Mouse (Mus musculus) midbrain, embryonic 14.5 days (tissue): ENCODE results near the gene Agfg1. TPM values are rescaled to one million over a fixed set of nuclear protein-coding genes. Genes with fewer than 3 reads are reported as not detected.

Experiments used
- ATAC-seq: fragments of 200-750 bp; cut with Nextera tagmentation; 2 replicates; pipeline ENCODE4 v1.8.0; 2017; ENCODE audit warnings: moderate number of reproducible peaks, moderate library complexity; ENCODE audit not compliant: low FRiP score, low TSS enrichment
- DNase-seq: peaks from one replicate; pipeline ENCODE4 v3.0.0-alpha.2; 2015
- H3K27ac ChIP-seq: fragments of 300-500 bp; sonication (generic); replicated peaks from 2 replicates; pipeline ENCODE4 v1.5.1; 2014; ENCODE audit warnings: mild to moderate bottlenecking, low read depth, low read length, moderate library complexity
- H3K27me3 ChIP-seq: fragments of 300-500 bp; sonication (generic); 2 replicates; pipeline ENCODE4 v1.6.1; 2014; ENCODE audit warnings: low read length, control low read depth, mixed read lengths; ENCODE audit not compliant: control insufficient read depth, insufficient read depth
- H3K36me3 ChIP-seq: fragments of 300-500 bp; sonication (generic); 2 replicates; pipeline ENCODE4 v1.6.1; 2014; ENCODE audit warnings: low read length, control low read depth; ENCODE audit not compliant: control insufficient read depth, insufficient read depth
- H3K4me1 ChIP-seq: fragments of 300-500 bp; sonication (generic); 2 replicates; pipeline ENCODE4 v1.6.1; 2014; ENCODE audit warnings: mild to moderate bottlenecking, antibody characterized with exemption, low read length, control low read depth; ENCODE audit not compliant: control insufficient read depth, insufficient read depth
- H3K4me2 ChIP-seq: fragments of 300-500 bp; sonication (generic); 2 replicates; pipeline ENCODE4 v1.6.1; 2014; ENCODE audit warnings: mild to moderate bottlenecking, low read length, moderate library complexity
- H3K4me3 ChIP-seq: fragments of 300-500 bp; sonication (generic); replicated peaks from 2 replicates; pipeline ENCODE4 v1.5.1; 2014; ENCODE audit warnings: low read depth, low read length
- H3K9ac ChIP-seq: fragments of 300-500 bp; sonication (generic); replicated peaks from 2 replicates; pipeline ENCODE4 v1.6.1; 2014; ENCODE audit warnings: mild to moderate bottlenecking, low read length, moderate library complexity
- H3K9me3 ChIP-seq: fragments of 300-500 bp; sonication (generic); 2 replicates; pipeline ENCODE4 v1.6.1; 2016; ENCODE audit warnings: low read length, control low read depth, mixed read lengths; ENCODE audit not compliant: control insufficient read depth
- WGBS: fragments of 180-500 bp; shearing (Covaris S2); extraction: QIAGEN DNeasy Blood & Tissue Kit; methylation state at CpG from one replicate; pipeline ENCODE4 v1.1.7; 2014; 5-methylcytosine and 5-hydroxymethylcytosine counted together
- polyA plus RNA-seq: library from polyadenylated mRNA; unstranded; fragments of >200 nt; fragmentation: Nextera tagmentation; extraction: Ambion mirVana; gene quantifications from 2 replicates; pipeline ENCODE4 v1.2.1, GENCODE M21; 2014

Agfg1 gene
- polyA plus RNA-seq, 1 experiment from 2014 or later, result 43.7 TPM

- WGBS, result 87% methylated on average over 5 of the region's 5 CpGs
- peaks cover 3% of the 10 kb centered on the region; the same call in 1 of the 2 replicates for H3K36me3 ChIP-seq
- H3K4me3 ChIP-seq, result no peak overlapping the region
- H3K27ac ChIP-seq, result no peak overlapping the region
- no peak for ATAC-seq
- no peak overlapping the region for H3K4me2 ChIP-seq
- no peaks in the 10 kb centered on the region for H3K9me3 ChIP-seq
- H3K4me1 ChIP-seq, result no peaks in the 10 kb centered on the region
- no peaks in the 10 kb centered on the region for H3K27me3 ChIP-seq
- no peak for DNase-seq
- no peak overlapping the region for H3K9ac ChIP-seq
These were observed 16.4 kb downstream of the Agfg1 start for GRCm38 (mm10) chr1:82855729-82856128.

- Histone ChIP-seq H3K9ac (no peak overlapping the region), H3K4me2 (no peak overlapping the region), H3K9me3 (no peaks in the 10 kb centered on the region), H3K27ac (no peak overlapping the region), H3K4me3 (no peak overlapping the region), H3K4me1 (no peaks in the 10 kb centered on the region), H3K36me3 (peaks cover 3% of the 10 kb centered on the region; the same call in 1 of the 2 replicates), H3K27me3 (no peaks in the 10 kb centered on the region)
- ATAC-seq (no peak), DNase-seq (no peak)
These were observed 19.0 kb downstream of the Agfg1 start for GRCm38 (mm10) chr1:82858236-82858635.

- DNase-seq (no peak), ATAC-seq (no peak)
- H3K36me3 ChIP-seq, result peaks cover 3% of the 10 kb centered on the region; the same call in 1 of the 2 replicates
- no peaks in the 10 kb centered on the region for H3K27me3 ChIP-seq
- WGBS, result 97% methylated on average over 4 of the region's 4 CpGs
- no peak overlapping the region for H3K9ac ChIP-seq
- H3K4me2 ChIP-seq, result no peak overlapping the region
- H3K4me3 ChIP-seq, result no peak overlapping the region
- H3K9me3 ChIP-seq, result no peaks in the 10 kb centered on the region
- H3K4me1 ChIP-seq, result no peaks in the 10 kb centered on the region
- no peak overlapping the region for H3K27ac ChIP-seq
These were observed 21.1 kb downstream of the Agfg1 start for GRCm38 (mm10) chr1:82860391-82860790.

GRCm38 (mm10) chr1:82870202-82870601 is 30.9 kb downstream of the Agfg1 start:
- Histone ChIP-seq H3K9me3 (no peaks in the 10 kb centered on the region), H3K27me3 (no peaks in the 10 kb centered on the region), H3K4me1 (0 out of 2 replicates have a peak, but pooled peaks cover 3% of the 10 kb centered on the region), H3K36me3 (peaks cover 16% of the 10 kb centered on the region), H3K9ac (no peak overlapping the region), H3K27ac (no peak overlapping the region), H3K4me3 (no peak overlapping the region), H3K4me2 (no peak overlapping the region)
- WGBS, result 86% methylated on average over 3 of the region's 3 CpGs
- no peak for ATAC-seq
- DNase-seq, result no peak

- Histone ChIP-seq H3K27me3 (no peaks in the 10 kb centered on the region), H3K9ac (no peak overlapping the region), H3K36me3 (peaks cover 44% of the 10 kb centered on the region), H3K4me3 (no peak overlapping the region), H3K27ac (no peak overlapping the region), H3K9me3 (no peaks in the 10 kb centered on the region), H3K4me2 (no peak overlapping the region), H3K4me1 (no peaks in the 10 kb centered on the region)
- no peak for ATAC-seq
- DNase-seq, result no peak
- WGBS, result 83% methylated on average over 2 of the region's 2 CpGs
These were observed 39.9 kb downstream of the Agfg1 start for GRCm38 (mm10) chr1:82879172-82879571.

GRCm38 (mm10) chr1:82880196-82880595 is 40.9 kb downstream of the Agfg1 start:
- Histone ChIP-seq H3K36me3 (peaks cover 45% of the 10 kb centered on the region), H3K27me3 (no peaks in the 10 kb centered on the region), H3K4me1 (no peaks in the 10 kb centered on the region), H3K27ac (no peak overlapping the region), H3K9ac (no peak overlapping the region), H3K4me3 (no peak overlapping the region), H3K4me2 (no peak overlapping the region), H3K9me3 (no peaks in the 10 kb centered on the region)
- WGBS, result 86% methylated on average over 8 of the region's 8 CpGs
- ATAC-seq, result no peak
- no peak for DNase-seq

GRCm38 (mm10) chr1:82893269-82893668 is 54.0 kb downstream of the Agfg1 start:
- no peak for ATAC-seq
- H3K4me3 ChIP-seq, result no peak overlapping the region
- H3K36me3 ChIP-seq, result peaks cover 55% of the 10 kb centered on the region

GRCm38 (mm10) chr1:82900567-82900966 is 61.3 kb downstream of the Agfg1 start:
- H3K36me3 ChIP-seq, result peaks cover 33% of the 10 kb centered on the region
- DNase-seq (no peak), ATAC-seq (no peak)
- no peak overlapping the region for H3K9ac ChIP-seq
- H3K27ac ChIP-seq, result no peak overlapping the region
- WGBS, result 94% methylated on average over 1 of the region's 1 CpGs
- no peaks in the 10 kb centered on the region for H3K4me1 ChIP-seq
- H3K9me3 ChIP-seq, result no peaks in the 10 kb centered on the region
- no peaks in the 10 kb centered on the region for H3K27me3 ChIP-seq
- no peak overlapping the region for H3K4me3 ChIP-seq
- no peak overlapping the region for H3K4me2 ChIP-seq

More at GRCm38 (mm10) chr1:82893269-82893668, 54.0 kb downstream of the Agfg1 start:
- Histone ChIP-seq H3K9ac (no peak overlapping the region), H3K4me1 (no peaks in the 10 kb centered on the region), H3K27me3 (no peaks in the 10 kb centered on the region), H3K4me2 (no peak overlapping the region), H3K9me3 (no peaks in the 10 kb centered on the region), H3K27ac (no peak overlapping the region)
- 97% methylated on average over 7 of the region's 7 CpGs for WGBS
- no peak for DNase-seq

GRCm38 (mm10) chr1:82901201-82901600 is 61.9 kb downstream of the Agfg1 start:
- 98% methylated on average over 3 of the region's 3 CpGs for WGBS
- no peaks in the 10 kb centered on the region for H3K4me1 ChIP-seq

More at GRCm38 (mm10) chr1:82901201-82901600, 61.9 kb downstream of the Agfg1 start:
- no peak for DNase-seq
- H3K9me3 ChIP-seq, result no peaks in the 10 kb centered on the region
- no peak overlapping the region for H3K4me3 ChIP-seq
- H3K9ac ChIP-seq, result no peak overlapping the region
- H3K27ac ChIP-seq, result no peak overlapping the region
- H3K36me3 ChIP-seq, result peaks cover 32% of the 10 kb centered on the region
- no peaks in the 10 kb centered on the region for H3K27me3 ChIP-seq
- no peak for ATAC-seq
- H3K4me2 ChIP-seq, result no peak overlapping the region
